17 mouse cellular contexts compared by ENCODE assay signal in the genomic region with DNA sequence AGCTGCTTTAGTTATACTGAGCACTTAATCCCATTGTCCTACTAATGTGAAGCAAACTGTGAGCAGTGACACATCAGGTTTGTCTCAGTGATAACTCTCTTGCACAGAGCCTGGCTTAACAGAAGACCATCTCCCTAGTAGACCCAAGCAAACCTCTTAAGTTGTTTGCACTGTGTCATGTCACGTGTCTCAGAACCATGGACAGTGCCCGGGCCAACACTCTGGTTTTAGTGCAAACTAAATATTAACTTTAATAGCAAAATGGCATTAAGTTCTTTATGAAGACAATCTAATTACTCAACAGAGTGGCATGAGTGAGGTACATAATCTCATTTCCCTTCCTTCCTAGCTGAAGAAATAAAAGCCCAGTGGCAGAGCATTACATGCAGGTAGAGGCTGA. TPM values are rescaled to one million over a fixed set of nuclear protein-coding genes. Genes with fewer than 3 reads are reported as not detected.
DNase-seq lines count a peak whose midpoint lies in the region; ATAC-seq and TF ChIP-seq lines count a peak whose summit lies in the region.
"Had no signal": no experiment of that assay in that cellular context is flagged by ENCODE, and none has a peak within 500 bp of the region (broad histone marks: within the 10 kb centered on the region; RNA-seq: fewer than 3 reads in every experiment).

No protein-coding gene starts in this region.

- ATAC-seq in lung, embryonic 14.5 days (ENCODE audit: insufficient read depth) = no peak
- ATAC-seq: midbrain, embryonic 15.5 days had no signal

- no peaks in the 10 kb centered on the region for H3K27me3 ChIP-seq in lung, embryonic 14.5 days (ENCODE audit: insufficient read depth, low read length)
- H3K27me3 ChIP-seq: embryonic facial prominence, embryonic 15.5 days; forebrain, embryonic 12.5 days; lung, embryonic 15.5 days; midbrain, embryonic 15.5 days had no signal

- no peaks in the 10 kb centered on the region for H3K36me3 ChIP-seq in lung, embryonic 14.5 days (ENCODE audit: insufficient read depth)
- H3K36me3 ChIP-seq: embryonic facial prominence, embryonic 15.5 days; forebrain, embryonic 12.5 days; lung, embryonic 15.5 days; midbrain, embryonic 15.5 days had no signal

- H3K4me1 ChIP-seq in lung, embryonic 14.5 days (ENCODE audit: insufficient read depth) = no peaks in the 10 kb centered on the region
- H3K4me1 ChIP-seq: embryonic facial prominence, embryonic 15.5 days; forebrain, embryonic 12.5 days; lung, embryonic 15.5 days; midbrain, embryonic 15.5 days had no signal

- H3K27ac ChIP-seq in lung, embryonic 14.5 days (ENCODE audit: low read depth) = no peak overlapping the region
- H3K27ac ChIP-seq: embryonic facial prominence, embryonic 15.5 days; forebrain, embryonic 12.5 days; hindbrain, embryonic 14.5 days; layer of hippocampus, adult 2 months; lung, embryonic 15.5 days; midbrain, embryonic 15.5 days had no signal

- TF ChIP-seq CTCF in lung, embryonic 14.5 days (IDR thresholded peaks at IDR 0.05; ENCODE audit: low read depth) = no peak

- no peaks in the 10 kb centered on the region for H3K9me3 ChIP-seq in lung, embryonic 14.5 days (ENCODE audit: low read depth, low read length)
- H3K9me3 ChIP-seq: embryonic facial prominence, embryonic 15.5 days; forebrain, embryonic 12.5 days; lung, embryonic 15.5 days; midbrain, embryonic 15.5 days had no signal

- WGBS in lung, embryonic 14.5 days = 50% methylated on average over 2 of the region's 2 CpGs

- H3K9ac ChIP-seq in lung, embryonic 14.5 days = no peak overlapping the region
- H3K9ac ChIP-seq: embryonic facial prominence, embryonic 15.5 days; forebrain, embryonic 12.5 days; hindbrain, embryonic 14.5 days; lung, embryonic 15.5 days; midbrain, embryonic 15.5 days had no signal

- H3K4me3 ChIP-seq in lung, embryonic 14.5 days (ENCODE audit: low read depth, low read length) = no peak overlapping the region
- H3K4me3 ChIP-seq: embryonic facial prominence, embryonic 15.5 days; forebrain, embryonic 12.5 days; layer of hippocampus, adult 2 months; lung, embryonic 15.5 days; midbrain, embryonic 15.5 days had no signal

- no peak overlapping the region for H3K4me2 ChIP-seq in lung, embryonic 14.5 days
- H3K4me2 ChIP-seq: embryonic facial prominence, embryonic 15.5 days; forebrain, embryonic 12.5 days; hindbrain, embryonic 14.5 days; lung, embryonic 15.5 days; midbrain, embryonic 15.5 days had no signal

- peak; percentile 66 for DNase-seq in lung, embryonic 14.5 days
- DNase-seq in lung, postnatal 25 days (ENCODE audit: low spot score) = no peak
- peak; percentile 28 for DNase-seq in NIH3T3 (ENCODE audit: low read depth)
- peak; percentile 2 for DNase-seq in embryo, embryonic 9.5 days (ENCODE audit: extremely low spot score)
- peak; percentile 27 for DNase-seq in retina, embryonic 14.5 days (ENCODE audit: low spot score)
- no peak for DNase-seq in cerebellum, postnatal 14 days
- no peak for DNase-seq in urinary bladder, postnatal 25 days (ENCODE audit: low spot score)
- DNase-seq: adrenal gland, adult 2 months; cerebellum, adult 9-10 months; kidney, adult 18-20 months; thymus, postnatal 14 days had no signal

RNA-seq across cellular contexts. Expression of a gene that starts 54.6 kb away (rescaled TPM):
- polyA plus RNA-seq in lung, embryonic 14.5 days (2014; fragmentation: Nextera tagmentation; extraction: Ambion mirVana) = 1.8 TPM in 2 replicates

Comparison
In these comparisons a context has a peak if more than half of its experiments do, and no peak if none do; other contexts are left out.
1. DNase-seq: peak in lung, embryonic 14.5 days (single experiment), NIH3T3 (single experiment), embryo, embryonic 9.5 days (single experiment) and retina, embryonic 14.5 days (single experiment); none in lung, postnatal 25 days (single experiment), cerebellum, postnatal 14 days (0 of 2) and urinary bladder, postnatal 25 days (single experiment).